Mouse (Mus musculus): ENCODE data around the gene Pbld2.
A peak's percentile ranks its signal among the peaks of the same experiment; 100 is the strongest.

The Pbld2 gene

DNA sequence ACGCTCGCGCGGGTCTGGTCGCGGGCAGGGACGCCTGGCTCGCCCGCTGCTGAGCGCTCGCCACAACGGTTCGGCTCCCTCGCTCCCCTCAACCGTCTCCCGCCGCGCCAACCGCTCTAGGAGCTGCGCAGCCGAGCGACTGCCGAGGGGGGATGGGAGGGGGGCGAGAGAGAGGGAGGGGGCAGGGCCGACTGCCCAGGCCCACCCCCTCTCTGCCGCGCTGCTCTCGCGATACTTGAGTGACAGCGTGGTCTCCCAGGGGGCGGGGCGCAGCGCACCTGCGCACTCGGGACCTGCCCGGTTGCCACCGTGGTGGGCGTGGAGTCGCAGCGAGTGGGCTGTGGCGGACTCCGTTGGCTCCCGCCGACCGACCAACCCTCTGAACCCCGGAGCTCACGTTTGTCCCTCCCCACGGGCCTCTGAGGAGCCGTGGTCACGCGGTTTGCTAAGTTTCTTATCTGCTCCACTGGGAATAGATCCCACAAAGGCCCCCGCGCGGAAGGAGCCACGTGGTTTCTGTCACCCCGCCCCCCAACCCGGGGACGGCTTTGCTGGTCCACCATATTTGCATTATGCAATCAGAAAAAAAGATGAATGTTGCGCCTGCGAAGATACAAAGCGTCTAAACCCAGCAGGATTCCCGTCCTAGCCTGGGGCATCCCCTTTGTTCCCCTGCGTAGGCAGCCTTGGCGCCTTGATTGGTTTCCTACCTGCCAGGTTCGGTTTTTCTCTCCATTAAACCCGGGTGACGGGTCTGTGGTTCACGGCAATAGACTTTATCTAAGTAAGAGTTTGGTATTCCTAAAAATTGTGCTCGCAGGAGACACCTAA is at the start of gene Pbld2, which contains the start of gene Hnrnph3:
Pbld2 (plus strand) TSS at position 567 of the 831 bp plus-strand sequence.
Hnrnph3 (minus strand) TSS at position 469 of the 831 bp plus-strand sequence.
- peak; percentile 97 for DNase-seq (ENCODE audit: low read depth, low spot score)

DNA sequence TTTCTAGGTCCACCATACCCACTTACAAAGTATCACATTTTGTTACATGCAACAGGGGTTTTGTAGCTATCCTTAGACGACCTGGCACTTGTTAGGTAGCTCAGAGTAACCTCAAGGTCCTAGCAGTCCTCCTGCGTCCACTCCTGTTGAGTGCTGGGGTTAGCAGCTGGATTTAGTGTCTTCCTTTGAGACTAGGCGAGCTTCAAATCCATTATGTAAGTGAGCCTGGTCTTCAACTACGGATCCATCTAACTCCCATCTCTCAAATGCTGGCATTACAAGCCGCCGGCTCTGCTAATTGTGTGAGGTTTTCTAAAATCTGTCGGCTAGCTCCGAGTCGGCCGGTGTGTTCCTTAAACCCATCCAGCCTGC is 44.5 kb upstream of the Pbld2 start:
- no peak for DNase-seq (ENCODE audit: low read depth, low spot score)

DNA sequence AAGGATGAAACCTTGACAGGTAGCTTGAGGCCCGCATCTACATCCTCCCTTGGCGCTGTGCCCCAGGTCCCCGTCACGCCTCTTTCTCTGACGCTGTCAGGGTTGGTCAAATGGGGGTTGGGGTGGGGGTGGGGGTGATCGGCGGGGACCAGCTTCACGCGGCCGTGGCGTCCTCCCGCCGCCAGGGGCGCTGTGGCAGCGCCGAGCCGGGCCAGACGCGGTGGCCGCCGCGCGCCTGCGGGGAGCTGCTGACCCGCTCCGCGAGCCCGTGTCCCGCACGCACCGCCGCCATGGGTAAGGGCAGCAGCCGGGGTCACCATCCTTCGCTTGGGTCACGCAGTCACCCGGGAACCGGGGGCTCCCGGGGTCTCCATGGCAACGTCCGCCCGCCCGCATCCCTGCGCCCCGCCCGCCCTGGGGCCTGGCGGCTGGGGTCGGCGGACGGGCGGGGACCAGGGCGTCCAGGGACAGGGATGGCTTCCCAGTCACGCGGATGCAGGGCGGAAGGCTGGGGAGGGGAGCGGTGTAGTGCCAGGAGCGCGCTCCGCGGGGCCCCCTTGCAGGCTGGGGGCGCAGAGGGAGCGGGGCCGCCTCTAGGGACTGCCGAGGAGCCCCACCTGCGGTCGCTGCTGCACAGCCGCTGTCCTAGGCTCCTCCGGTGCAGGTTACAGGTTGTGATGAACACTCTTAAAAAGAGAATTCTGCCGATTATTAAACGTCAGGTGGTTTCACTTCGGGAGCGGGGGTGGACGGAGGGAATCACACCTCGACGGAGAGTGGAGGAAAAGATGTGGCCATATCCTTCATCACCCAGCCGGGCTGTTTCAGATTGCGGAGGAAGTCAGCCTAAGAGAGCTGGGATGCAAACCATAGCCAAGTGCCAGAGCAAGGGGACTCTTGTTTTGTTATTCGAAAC is 43.8 kb upstream of the Pbld2 start, which contains the start of gene Rufy2:
Rufy2 (plus strand) TSS at position 185 of the 916 bp plus-strand sequence.
- DNase-seq (ENCODE audit: low read depth, low spot score) = peak; percentile 77

DNA sequence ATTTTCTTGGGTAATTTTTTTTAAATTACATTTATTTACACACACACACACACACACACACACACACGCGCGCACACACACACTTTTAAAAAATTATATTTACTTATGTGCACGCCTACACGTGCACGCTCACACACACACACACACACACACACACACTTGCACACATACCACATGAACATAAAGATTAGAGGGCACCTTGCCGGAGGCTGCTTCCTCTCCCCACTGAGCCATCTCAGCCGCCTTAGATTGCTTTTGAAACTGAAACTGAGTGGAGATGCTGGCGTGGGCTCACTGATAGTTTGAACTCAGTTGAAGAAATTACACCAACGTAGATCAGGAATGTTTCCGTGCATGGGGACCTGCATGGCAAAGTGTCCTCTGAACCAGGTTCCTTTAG is 40.0 kb upstream of the Pbld2 start:
- DNase-seq (ENCODE audit: low read depth, low spot score) = no peak

DNA sequence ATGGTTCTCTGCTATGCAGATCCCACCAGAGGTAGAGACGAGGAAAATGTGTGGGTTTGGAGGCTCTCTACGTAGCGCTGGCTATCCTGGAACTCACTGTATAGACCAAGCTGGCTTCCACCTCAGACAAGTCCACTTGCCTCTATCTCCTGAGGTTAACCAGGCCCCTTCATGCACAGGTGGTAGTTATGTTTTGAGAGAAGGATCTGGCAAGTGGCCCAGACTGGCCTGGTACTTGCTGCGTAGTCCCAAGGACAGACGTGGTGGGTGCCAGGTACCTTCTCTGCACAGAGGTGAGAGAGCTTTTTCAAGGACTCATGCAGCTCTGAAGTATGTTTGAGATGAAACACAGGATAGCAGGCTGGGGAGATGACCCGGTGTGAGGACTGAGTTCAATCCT is 39.6 kb upstream of the Pbld2 start:
- DNase-seq (ENCODE audit: low read depth, low spot score) = no peak

DNA sequence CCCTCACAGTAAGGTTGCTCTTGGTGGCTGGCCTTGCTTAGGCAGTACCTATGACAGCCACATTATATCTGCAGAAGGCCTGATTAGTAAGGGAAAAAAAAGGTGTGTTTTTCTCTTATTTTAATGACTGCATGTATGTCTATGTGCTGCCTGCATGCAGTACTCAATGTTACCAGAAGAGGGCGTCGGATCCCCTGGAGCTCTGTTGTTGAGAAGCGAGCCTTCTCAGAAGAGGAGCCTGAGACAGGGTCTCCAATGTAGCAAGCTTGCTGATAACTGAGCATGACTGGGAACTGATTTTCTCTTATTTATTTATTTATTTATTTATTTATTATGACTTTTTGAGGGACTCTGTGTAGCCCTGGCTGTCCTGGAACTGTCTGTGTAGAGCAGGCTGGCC is 36.8 kb upstream of the Pbld2 start:
- peak; percentile 25 for DNase-seq (ENCODE audit: low read depth, low spot score)

DNA sequence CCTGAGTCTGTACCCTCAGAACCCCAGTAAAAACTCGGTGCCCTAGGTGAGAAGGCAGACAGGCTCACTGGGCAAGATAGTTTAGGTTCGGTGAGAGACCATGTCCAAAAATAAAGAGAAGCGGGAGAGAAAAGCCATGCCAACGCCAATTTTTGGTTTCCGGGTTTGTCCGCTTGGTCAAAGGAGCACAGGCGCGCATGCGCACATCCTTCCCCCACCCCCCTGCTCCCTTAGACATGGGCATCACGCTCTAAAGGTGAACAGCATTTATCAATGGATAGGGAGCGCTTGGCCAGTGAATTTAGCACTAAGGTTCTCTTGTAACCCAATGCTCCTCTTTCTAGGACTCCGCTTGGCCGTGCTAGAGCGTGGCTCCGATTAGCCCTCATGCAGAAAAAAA is 33.5 kb upstream of the Pbld2 start:
- no peak for DNase-seq (ENCODE audit: low read depth, low spot score)

DNA sequence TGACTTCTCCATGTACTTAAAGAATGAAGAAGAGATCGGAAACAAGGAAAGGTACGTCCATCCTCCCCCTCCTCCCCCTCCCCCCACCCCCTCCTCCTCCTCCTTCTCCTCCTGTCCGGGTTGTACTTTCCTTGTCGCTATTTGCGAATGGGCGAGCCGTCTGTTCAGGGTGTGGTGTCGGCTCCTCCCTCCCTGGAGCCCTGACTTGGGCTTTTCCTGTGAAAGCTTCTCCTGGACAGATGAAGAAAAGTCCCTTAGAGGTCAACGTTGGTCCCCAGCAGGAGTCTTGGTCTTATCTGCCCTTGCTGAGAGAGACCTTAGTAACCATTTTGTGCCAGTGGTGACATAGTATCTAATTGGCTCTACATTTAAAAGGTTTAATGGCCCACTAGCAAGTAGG is 30.1 kb upstream of the Pbld2 start:
- DNase-seq (ENCODE audit: low read depth, low spot score) = no peak

DNA sequence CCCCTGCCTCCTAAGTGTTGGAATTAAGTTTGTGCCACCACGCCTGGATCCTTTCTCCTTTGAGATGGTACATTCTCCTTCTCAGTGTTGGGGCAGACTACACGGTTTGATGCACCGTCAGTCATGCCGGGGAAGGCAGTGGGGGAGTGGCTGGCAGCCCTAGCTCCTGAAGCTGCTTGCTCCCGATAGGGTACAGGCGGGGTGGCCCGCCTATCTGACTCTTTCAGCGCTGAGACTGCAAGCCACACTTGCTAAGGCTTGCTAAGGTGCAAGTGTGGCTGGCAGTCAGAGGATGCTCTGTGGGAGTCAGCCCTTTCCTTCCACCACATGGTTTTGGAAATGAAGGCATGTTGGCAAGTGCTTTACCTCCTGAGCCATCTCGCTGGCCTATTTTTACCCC is 23.5 kb upstream of the Pbld2 start:
- no peak for DNase-seq (ENCODE audit: low read depth, low spot score)

DNA sequence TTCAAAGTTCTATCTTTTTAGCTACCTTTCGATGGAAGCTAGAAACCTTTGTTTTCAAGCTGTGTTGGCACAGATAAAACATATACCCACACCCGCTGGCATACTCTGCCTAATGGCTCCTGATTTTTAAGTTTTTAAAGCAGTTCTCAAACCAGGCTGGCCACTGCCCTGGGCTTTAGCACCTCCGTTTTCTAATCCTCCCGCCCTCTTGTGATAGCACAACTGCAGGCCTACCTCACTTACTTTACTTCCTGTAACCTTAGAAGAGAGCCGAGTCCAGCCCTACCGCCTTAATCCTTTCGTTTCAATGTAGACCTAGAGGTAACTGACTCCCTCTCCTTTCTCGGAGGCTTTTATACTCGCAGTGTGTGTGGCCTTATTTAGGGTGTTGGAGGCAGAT is 20.9 kb upstream of the Pbld2 start:
- no peak for DNase-seq (ENCODE audit: low read depth, low spot score)

DNA sequence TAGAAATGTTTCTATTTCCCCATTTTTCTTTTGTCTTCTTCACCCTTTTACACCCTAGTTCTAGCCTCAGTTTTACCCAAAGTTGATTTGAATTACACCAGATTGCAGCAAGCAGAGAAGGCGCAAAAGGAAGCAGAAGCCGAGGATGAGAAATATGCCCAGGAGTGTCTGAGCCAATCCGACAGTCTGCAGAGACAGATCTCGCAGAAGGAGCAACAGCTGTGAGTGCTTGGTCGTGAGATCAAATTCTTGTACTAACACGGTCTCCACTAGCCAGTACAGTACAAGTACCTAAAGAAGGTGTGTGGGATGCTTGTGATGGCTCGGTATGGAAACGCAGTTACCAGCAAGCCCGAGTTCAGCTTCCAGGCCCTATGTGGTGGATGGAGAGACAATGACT is 19.6 kb upstream of the Pbld2 start:
- no peak for DNase-seq (ENCODE audit: low read depth, low spot score)

DNA sequence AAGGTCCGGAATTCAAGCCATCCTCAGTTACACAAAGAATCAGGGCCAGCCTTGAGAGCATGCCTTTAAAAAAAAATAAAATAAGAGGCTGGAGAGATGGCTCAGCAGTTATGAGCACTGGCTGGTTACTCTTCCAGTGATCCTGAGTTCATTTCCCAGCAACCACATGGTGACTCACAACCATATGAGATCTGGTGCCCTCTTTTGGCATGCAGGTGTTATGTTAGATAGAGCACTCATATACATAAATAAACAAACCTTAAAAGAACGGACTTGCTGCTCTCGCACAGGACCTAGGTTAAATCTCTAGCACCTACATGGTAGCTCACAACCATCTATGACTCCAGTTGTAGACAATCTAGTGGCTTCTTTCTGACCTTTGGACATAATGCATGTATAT is 15.9 kb upstream of the Pbld2 start:
- peak; percentile 72 for DNase-seq (ENCODE audit: low read depth, low spot score)

DNA sequence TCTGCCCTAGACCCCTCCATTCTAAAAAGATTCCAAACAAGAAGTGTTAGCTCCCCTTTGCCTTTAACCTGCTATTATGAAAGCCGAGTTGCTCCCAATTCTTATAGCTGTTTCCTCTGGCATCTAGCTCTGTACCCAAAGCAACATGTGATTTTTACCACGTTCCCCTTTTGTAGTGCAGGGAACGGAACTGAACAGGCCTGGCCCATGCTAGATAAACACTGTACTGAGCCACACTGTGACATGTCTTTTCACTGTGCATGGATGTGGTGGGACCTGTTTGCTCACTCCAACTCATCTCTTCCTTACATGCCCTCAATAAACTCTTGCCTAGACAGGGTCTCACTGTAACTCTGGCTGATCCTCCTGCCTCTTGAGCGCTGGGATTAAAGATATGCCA is 13.8 kb upstream of the Pbld2 start:
- DNase-seq (ENCODE audit: low read depth, low spot score) = no peak

DNA sequence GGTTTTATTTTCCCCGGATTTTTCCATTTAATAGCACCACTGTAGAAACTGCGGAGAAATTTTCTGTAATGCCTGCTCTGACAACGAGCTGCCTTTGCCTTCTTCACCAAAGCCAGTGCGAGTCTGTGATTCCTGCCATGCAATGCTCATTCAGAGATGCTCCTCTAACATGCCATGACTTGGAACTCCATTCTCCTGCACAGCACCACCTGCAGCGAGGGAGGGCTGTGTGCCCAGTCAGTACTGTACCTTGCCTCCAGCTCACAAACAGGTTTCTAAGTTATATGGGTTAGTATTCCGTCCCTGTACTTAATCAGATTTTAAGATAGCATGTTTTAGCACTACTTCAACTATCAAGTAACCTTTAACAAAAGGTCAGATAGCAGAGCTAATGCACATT is 12.6 kb upstream of the Pbld2 start:
- DNase-seq (ENCODE audit: low read depth, low spot score) = no peak

DNA sequence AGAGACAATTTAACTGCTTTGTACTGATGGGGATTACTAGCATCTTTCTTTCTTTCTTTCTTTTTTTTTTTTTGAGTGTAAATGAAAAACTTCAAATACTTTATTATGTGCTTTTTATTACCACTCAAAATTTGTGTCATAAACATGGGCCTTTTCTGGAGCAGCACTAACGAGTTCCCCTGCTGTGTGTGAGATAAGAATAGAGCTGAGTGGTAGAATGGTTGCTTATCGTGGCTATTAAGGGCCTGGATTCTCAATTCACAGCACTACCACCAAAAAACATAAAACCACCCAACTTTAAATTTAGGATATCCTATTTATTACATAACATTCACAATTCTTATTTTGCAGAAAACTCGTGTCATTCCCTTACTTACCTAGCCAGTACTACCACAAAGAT is 10.6 kb upstream of the Pbld2 start:
- DNase-seq (ENCODE audit: low read depth, low spot score) = no peak

DNA sequence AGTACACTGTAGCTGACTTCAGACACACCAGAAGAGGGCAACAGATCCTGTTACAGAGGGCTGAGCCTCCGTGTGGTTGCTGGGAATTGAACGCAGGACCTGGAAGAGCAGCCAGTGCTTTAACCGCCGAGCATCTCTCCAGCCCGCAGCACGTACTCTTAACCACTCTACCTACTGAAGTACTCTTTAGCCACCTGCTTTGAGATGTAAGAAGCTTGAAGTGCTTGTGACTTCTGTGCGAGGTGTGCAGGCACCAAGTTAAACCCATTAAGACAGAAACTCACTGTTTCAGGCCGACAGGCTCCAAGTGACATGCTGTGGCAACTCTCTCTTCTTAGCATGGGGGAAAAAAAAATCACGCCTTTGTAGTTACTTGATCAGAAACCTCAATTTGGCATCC is 9.9 kb upstream of the Pbld2 start:
- no peak for DNase-seq (ENCODE audit: low read depth, low spot score)

DNA sequence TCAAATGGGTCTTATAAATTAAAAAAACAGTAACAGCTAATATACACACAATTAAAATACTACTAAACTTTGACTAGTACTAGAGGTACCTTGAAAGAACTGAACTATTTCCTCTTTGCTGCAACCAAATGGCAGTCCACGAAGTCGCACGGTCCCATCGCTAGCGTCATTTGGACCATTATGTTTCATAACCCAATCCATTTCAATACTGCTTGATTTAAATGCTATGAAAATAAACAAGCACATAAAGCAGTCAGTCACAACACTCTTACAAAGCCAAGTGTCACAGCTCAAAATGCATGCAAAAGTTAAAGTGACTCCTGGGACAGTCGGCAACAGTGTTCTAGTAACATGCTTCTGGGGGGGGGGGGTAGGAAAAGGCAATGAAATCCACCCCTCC is 4.8 kb upstream of the Pbld2 start:
- no peak for DNase-seq (ENCODE audit: low read depth, low spot score)

DNA sequence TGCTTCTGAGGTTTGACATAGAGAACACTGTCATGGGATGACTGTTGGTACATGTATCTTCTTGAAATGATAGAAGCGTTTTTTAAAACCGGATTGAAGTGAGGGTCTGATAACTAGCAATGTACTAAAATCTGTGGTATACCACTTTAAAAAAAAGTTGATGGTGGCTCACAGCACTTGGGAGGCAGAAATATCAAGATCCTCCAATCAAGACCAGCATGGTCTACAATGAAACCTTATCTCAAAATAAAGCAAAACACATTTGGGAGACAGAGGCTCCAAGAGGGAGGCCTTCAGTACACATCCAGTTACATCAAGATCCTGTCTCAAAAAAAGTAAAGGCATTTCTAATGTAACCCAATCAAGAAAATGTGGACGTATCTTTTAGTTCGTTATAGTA is 2.4 kb upstream of the Pbld2 start:
- peak; percentile 38 for DNase-seq (ENCODE audit: low read depth, low spot score)

DNA sequence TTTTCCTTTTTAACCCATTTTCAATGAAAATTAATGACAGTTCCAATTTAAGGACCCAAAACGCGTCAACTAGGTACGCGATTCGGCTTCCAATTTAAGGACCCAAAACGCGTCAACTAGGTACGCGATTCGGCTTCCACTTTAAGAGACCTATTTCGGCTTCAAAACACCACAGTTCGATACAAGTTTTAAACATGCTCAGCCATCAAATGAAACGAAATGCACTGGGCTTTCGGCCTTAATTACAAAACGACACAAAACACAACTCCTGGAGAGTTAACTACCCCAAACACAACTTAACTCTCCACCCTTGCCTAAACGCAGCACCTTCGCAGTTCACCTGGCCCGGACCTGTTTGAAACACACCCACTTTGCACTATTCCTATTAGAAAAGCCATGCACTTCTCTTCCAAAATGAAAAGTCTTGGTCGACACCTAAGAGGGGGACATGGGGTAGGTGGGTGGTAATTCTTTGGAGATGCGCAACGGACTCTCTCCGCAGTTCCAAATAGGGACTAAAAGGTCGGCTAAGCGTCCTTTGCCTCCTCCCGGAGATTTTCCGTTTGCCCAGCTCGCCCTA is 1.5 kb upstream of the Pbld2 start:
- peak; percentile 18 for DNase-seq (ENCODE audit: low read depth, low spot score)

DNA sequence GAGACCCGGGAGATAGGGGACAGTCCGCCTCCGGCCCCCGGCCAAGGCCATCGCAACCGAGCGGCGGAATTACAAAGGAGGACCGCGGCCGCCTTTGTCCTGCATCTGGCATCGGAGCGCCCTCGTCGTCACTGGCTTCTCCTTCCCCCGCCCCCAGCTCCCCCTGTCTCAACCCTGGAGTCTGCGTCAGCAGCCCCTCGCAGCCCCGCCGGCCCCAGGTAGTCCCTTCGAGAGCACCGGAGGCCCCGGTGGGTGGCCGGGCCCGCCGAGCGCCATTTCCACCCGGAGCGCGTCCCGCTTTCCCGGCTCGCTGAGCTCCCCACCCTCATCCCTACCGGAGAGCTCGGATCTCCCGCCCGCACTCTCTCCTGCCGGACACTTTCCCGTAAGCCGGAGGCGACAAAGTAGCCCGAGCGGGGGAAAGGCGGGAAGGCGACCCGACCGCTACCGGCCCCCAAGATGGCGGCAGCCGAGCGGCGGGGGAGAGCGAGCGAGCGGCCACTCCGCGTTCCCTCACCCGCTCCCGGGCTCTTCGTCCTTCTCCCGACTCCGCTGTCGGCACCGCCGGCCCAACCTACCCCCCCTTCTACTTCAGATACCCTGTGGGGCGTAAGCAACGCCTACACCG is 880 bp upstream of the Pbld2 start:
- peak; percentile 55 for DNase-seq (ENCODE audit: low read depth, low spot score)

DNA sequence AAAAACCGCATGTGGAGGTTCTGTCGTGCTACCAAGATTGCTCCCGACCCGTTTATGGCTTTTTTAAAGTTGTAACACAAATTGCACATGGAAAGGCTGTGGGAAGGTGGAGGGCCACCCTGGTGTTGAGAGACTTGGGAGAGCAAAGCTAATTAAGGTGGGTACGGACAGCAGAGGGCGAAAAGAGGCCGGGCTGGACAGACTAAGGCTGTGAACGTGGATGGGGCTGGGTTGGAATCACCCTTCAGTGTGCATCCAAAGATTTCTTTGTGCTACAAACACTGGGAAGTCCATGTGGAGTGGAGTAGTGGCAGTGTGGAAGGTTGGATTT is 430 bp downstream of the Pbld2 start:
- DNase-seq (ENCODE audit: low read depth, low spot score) = peak; percentile 80

DNA sequence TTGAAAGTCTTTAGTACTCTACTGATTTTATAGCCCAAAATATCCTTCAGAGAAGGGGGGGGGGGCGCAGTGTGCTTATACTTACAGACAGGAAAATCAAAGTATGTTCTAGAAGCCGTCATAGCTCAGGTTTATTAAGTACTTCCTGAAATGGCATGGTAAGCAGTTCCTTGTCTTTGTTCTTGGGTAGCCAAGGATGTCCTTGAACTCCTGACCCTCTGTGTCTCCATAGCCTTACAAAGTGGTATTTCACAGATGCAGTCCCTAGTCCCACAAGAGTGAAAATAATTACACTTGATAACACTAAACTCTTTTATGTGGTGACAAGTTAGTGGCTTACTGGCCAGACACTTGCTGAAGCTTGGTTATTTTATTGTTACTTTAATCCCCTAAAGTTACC is 901 bp downstream of the Pbld2 start:
- DNase-seq (ENCODE audit: low read depth, low spot score) = peak; percentile 36
